Mouse (Mus musculus): ENCODE data around the gene Baz1b.

- TF ChIP-seq CTCF (IDR thresholded peaks at IDR 0.05; ENCODE audit: extremely low read depth, insufficient read length, insufficient replicate concordance, low read depth, low read length): no peak
- no peak for TF ChIP-seq POLR2A (IDR thresholded peaks at IDR 0.05; ENCODE audit: low read depth, low read length)
Observed at GRCm38 (mm10) chr5:135149820-135150178, 37.3 kb upstream of the Baz1b start.

Measured in small intestine, adult 2 months (tissue).